Mouse (Mus musculus) MN1 (cell line): Measurements from ENCODE around the gene Osbpl3.

Source experiments
- DNase-seq: peaks from one replicate; pipeline ENCODE4 v3.0.0-alpha.2; 2016; ENCODE audit warnings: low spot score

Gene Osbpl3

DNA sequence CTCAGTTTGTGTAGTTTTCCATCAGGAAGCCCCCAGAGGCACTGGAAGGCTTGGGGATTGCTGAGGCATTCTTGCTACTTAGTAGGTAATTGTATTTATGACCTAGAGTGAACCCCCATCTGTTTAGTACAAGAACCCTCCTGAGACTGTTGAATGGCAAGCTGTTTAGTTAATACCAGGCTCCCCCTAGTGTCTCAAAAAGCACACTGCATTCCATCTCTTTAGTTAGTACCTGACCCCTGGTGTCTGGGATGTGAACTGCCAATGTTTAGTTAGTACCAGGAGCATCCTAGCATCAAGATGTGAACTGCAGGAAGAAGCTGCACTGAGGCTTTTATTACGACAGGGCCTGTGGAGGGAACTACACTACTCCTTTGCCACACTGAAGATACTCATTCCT, 161.9 kb downstream of the Osbpl3 start:
- peak; percentile 91 for DNase-seq

DNA sequence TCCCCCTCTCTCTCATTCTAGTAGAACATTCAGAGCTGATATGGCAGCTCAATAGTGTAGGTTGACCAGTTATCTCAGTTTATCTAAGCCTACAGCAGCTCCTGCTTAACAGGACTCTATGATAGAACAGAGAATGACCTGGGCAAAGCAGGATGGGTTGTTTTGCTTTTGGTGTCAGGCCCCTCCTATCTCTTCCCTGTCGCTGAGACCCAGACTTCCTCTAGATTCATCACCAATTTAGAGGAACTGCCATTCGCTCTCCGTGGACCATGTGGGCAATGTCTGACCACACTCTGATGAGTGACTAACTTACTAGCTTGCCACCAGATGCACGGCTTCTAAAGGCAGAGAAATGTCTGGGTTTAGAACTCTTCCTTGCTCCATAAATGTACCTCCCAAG, 164.4 kb downstream of the Osbpl3 start:
- DNase-seq = no peak

GRCm38 (mm10) chr6:50286881-50287280, 169.1 kb downstream of the Osbpl3 start:
- DNase-seq = no peak

- DNase-seq = no peak
These were observed 176.4 kb downstream of the Osbpl3 start for GRCm38 (mm10) chr6:50279642-50280041.

DNA sequence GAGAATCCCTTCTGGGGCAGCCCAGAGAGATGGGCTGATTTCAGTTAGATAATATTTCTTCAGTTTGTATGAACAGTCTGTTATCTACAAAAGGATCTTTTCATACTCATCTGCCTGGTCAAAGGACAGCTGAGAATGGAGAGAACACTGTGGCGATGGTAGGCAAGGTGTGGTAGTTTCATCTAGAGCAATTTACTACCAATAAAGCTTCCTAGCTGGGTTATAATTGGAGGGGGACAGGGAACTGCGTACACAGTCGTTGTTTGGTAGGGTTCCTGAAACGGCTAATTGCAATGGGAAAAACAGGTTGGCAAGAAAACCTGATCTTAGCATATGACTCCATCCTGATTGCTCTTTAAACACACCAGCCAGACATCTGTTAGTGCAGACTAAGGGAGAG, 182.1 kb downstream of the Osbpl3 start:
- DNase-seq = no peak

DNA sequence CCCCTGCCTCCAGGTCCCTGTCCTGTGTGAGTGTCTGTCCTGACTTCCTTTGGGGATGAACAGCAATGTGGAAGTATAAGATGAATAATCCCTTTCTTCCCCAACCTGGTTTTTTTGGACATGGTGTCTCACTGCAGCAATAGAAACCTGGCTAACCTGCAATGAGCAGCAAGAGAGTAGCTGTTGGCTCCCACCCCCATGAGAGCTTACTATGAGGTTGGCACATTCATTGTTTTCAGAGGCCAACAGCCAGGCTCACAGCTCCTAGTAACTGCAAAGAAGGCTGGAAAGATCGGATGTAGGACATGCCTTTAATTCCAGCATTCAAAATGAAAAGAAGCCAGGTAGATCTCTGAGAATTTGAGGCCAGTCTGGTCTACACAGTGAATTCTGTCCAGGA, 182.6 kb downstream of the Osbpl3 start:
- DNase-seq = no peak

DNA sequence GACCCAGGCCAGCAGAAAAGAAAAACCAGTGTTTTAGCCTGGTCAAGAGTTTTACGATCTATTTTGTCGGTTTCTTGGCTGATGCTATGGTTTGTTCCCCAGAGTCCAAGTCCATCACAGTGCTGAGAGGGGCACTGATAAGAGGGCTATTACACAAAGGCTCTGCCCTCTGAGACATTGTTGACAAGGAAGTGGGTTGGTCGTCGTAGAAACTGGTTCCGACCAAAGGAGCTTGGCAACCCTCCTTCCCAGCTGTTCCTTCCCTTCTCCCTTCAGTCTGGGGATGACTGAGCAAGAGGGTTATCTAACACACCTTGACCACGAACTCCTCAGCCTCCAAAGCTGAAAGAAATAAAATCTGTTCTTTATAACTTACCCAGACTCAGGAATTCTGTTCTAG, 192.3 kb downstream of the Osbpl3 start, which contains the start of gene Gsdme:
Gene Gsdme, minus strand, starts transcription at position 193 of the 400 bp plus-strand sequence.
- DNase-seq = no peak

DNA sequence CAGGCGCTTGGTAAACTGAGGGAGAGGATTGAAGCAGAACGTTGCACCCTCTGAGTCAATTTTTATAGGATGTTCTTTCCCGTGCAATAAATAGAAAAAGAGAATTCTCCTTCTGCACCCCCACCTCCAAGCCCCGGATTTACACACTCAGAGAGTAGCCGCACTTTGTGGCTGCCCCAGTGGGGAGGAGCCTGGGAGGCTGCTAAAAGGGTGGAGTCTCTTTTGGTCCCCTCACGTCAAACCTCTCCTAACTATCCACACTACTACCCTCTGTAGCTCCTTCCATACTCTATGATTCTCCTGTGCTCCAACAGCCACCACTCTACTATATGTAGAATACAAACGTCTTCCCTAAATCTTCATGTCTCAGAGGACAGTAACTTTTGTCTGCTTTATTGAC, 193.7 kb downstream of the Osbpl3 start:
- peak; percentile 29 for DNase-seq

- no peak for DNase-seq
These were observed 194.1 kb downstream of the Osbpl3 start for GRCm38 (mm10) chr6:50261922-50262261.

DNA sequence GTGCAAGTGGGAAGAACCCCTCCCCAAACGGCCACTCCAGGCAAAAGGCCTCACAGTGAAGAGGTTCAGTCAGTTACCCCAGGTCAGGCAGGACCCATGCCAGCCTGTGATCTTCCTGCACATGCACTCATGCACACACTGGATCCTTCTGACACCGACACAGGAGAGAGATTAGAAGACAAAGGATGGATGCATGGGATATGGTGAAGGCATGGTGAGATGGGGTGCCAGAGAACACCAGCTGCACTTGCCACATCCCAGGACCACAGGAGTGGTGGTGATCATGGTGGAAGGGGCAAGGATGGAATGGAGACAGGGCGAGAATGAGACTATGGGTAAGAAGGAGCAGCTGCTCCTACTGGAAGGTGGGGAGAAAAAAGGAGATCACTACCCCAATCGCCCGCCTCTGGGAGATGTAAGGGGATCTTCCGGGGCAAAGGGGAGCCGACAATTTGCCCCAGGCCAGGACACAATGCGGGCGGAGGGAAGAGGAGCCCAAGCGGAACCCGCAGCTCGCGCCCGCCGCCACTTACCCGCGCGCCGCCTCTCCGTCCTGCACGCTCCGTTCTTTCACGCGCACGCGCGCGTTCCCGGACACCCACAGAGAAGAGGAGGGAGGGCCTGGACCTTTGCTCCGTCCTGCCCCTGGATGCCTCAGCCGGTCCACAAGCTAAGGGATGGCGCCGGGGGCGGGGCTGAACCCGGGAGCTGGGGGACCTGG, 194.6 kb downstream of the Osbpl3 start:
- peak; percentile 84 for DNase-seq

- peak; percentile 17 for DNase-seq
These were observed 200.6 kb downstream of the Osbpl3 start for GRCm38 (mm10) chr6:50255356-50255755.

GRCm38 (mm10) chr6:50254723-50255184, 201.2 kb downstream of the Osbpl3 start:
- DNase-seq = peak; percentile 80

DNA sequence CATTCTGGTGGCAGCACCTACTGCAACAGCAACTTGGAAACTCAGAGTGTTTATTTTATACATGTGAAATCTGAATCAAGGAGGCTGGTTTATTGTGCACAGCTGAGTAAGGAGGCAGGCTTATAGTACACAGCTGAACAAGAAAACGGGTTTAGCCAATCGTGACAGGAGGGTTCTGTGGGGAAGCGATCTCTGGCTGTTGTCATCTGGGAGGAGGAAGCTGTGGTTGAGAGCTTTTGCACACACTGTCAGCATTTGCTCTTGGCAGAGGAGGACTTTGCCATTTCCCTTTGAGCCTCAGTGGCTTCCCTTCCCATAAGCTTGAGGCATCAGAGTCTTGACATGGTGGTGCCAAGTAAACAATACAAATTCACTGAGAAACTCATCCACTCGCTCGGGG, 203.3 kb downstream of the Osbpl3 start:
- no peak for DNase-seq

- no peak for DNase-seq
These were observed 208.2 kb downstream of the Osbpl3 start for GRCm38 (mm10) chr6:50247791-50248190.

DNA sequence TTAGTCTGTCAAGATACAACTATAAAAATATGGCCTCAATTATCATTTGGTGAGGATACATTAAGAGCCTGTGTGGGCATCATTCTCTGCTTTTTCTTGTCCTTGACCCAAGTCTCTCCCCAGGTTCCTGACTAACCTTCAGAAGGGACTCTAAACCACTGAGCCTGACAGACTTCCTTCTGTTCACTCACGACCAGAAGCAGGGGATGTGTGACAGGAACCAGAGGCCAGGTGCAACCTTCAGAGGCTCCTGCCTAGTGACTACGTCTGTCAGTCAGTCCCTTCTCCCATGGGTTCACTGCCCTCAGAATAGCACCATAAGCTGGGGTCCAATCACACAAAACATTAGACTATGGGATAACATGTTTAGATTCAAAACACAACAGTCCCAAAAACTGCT, 208.6 kb downstream of the Osbpl3 start:
- no peak for DNase-seq

GRCm38 (mm10) chr6:50244967-50245366, 211.0 kb downstream of the Osbpl3 start:
- no peak for DNase-seq

- no peak for DNase-seq
These were observed 211.9 kb downstream of the Osbpl3 start for GRCm38 (mm10) chr6:50244126-50244525.
